Mouse (Mus musculus): ENCODE data around the gene Rest.

Gene Rest

GRCm38 (mm10) chr5:77309051-77309906 is 44.0 kb downstream of the Rest start:
- DNase-seq (ENCODE audit: low read depth) = peak; percentile 78

GRCm38 (mm10) chr5:77309924-77310772 is 44.9 kb downstream of the Rest start, which contains the start of the genes Noa1 and Polr2b:
Gene Noa1 (minus strand): TSS chr5:77310084.
Gene Polr2b (plus strand): TSS chr5:77310147.
- peak; percentile 99 for DNase-seq (ENCODE audit: low read depth)

- no peak for DNase-seq (ENCODE audit: low read depth)
Observed at GRCm38 (mm10) chr5:77314206-77314605, 48.9 kb downstream of the Rest start.

GRCm38 (mm10) chr5:77314986-77315385 is 49.7 kb downstream of the Rest start:
- no peak for DNase-seq (ENCODE audit: low read depth)

GRCm38 (mm10) chr5:77324936-77325335 is 59.6 kb downstream of the Rest start:
- DNase-seq (ENCODE audit: low read depth) = no peak

- DNase-seq (ENCODE audit: low read depth) = peak; percentile 20
Observed at GRCm38 (mm10) chr5:77330154-77330553, 64.9 kb downstream of the Rest start.

Data from induced T-regulatory cell, adult 2 months (primary cell).